Mouse (Mus musculus) kidney, postnatal 4 days (tissue): ENCODE measurements around the gene E030025P04Rik.

Source experiments
- DNase-seq, 2 experiments: peaks; one replicate each; pipeline ENCODE4 v3.0.0; 2021; ENCODE audit warnings: mixed read lengths in 2 of 2

Gene E030025P04Rik

GRCm38 (mm10) chr11:109100266-109100665 lies 43.9 kb downstream of the E030025P04Rik start:
- DNase-seq: no peak

DNA sequence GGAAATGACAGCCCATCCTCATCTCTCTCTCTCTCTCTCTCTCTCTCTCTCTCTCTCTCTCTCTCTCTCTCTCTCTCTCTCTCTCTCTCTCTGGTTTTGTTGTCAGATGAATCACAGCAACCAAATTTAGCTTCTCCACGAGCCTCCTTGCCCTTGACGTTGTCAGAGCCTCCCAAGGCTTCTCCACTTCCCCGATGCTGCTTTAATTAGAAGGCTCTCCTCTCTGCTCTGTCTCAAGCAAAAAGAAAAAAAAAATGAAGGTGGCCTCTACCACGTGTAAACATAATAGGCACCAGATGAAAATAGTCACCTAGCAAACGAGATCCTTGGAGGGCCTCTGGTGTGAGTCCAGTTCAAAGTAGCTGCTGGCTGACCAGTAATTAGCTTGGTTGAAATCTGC lies 52.3 kb downstream of the E030025P04Rik start:
- no peak for DNase-seq
